Mouse (Mus musculus) thymus, postnatal 14 days (tissue): Measurements from ENCODE around the gene Phc2.

Source experiments
- DNase-seq: peaks from one replicate; pipeline ENCODE4 v3.0.0; 2021

The Phc2 gene

GRCm38 (mm10) chr4:128748309-128748708, 93.8 kb downstream of the Phc2 start:
- no peak for DNase-seq

DNA sequence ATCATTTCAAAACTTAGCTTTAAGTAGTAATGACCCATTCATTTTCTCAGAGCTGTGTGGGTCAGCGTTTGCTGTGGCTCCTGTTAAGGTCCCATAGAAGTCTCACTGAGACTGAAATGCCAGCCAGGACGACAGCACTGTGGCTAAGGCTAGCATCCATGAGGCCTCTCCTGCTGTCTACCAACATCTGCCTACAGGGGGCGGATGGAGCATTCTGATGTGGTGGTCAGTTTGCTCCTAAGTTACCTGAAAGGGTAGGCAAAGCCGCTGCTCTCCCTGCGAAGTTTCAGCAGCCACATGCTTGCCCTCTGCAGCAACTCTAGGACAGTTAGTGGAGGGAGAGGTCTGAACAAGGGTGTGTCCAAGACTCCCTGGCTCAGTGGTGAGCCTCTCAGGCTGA, 96.5 kb downstream of the Phc2 start:
- no peak for DNase-seq

DNA sequence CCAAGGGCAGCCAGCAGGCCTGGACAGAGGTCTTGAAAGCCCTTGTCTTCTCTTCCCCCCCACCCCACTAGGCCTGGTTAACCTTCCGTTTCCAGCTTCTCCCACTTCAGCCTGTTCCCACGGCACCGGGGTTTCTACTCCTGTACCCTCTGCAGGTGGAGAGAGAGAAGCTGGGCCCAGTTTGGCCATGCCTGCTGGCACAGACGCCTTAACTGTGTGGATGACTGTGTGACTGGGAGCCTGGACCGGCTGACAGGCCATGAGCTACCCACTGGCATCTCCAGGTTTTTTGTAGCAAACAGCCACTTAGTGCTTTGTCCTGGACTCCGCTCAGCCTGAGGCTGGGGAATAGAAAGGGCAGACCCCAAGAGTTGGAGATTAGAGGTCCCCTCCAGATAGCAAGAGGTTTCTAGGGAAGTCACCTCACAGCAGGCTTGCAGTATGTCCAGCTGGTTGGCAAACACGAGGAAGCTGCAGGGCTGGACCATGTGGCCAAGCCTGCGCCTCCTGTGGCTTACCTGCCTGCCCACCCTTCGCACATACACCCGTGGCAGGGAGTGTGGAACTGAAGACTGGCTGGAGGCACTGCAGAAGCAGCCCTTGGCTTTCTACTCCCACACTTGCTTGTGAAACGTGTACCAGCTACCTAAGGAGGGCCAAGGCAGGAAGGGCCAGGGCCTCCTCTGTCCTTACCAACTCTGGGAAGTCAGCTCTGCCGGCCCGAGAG, 97.7 kb downstream of the Phc2 start:
- no peak for DNase-seq

- DNase-seq: no peak
These were observed 99.1 kb downstream of the Phc2 start for GRCm38 (mm10) chr4:128753571-128753970.

DNA sequence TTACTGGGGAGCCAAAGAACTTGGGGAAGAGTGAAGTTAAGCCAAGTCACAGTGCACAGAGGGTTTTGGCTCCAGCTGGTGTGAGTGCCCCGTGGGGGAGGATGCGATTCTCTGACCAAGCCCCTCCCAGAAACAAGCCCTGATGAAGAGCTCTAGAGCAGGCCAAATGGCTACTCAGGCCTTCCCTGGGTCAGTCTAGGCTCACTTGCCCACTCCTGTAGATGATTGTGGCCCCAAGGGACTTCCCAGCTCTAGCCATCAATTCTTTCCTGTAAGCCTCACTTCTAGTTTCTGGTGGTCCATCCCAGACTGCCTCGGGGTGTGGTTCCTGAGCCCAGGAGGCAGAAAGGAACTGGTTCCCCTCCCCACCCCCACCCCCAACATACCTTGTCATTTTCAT, 100.6 kb downstream of the Phc2 start, which contains the start of gene A3galt2:
A3galt2 (plus strand) TSS at position 301 of the 400 bp plus-strand sequence.
- DNase-seq: no peak

- DNase-seq: no peak
These were observed 101.4 kb downstream of the Phc2 start for GRCm38 (mm10) chr4:128755900-128756299.

GRCm38 (mm10) chr4:128759214-128759613, 104.7 kb downstream of the Phc2 start:
- DNase-seq: no peak

GRCm38 (mm10) chr4:128760029-128760428, 105.5 kb downstream of the Phc2 start:
- no peak for DNase-seq

DNA sequence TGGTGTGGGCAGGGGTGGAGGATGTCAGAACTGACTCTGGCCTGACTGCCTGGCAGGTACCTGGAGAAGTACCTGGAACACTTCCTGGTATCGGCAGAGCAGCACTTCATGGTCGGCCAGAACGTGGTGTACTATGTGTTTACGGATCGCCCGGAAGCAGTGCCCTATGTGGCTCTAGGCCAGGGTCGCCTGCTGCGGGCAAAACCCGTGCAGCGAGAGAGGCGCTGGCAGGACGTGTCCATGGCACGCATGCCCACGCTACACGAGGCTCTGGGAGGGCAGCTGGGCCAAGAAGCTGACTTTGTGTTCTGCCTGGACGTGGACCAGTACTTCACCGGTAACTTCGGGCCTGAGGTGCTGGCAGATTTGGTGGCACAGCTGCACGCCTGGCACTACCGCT, 112.4 kb downstream of the Phc2 start:
- DNase-seq: no peak

DNA sequence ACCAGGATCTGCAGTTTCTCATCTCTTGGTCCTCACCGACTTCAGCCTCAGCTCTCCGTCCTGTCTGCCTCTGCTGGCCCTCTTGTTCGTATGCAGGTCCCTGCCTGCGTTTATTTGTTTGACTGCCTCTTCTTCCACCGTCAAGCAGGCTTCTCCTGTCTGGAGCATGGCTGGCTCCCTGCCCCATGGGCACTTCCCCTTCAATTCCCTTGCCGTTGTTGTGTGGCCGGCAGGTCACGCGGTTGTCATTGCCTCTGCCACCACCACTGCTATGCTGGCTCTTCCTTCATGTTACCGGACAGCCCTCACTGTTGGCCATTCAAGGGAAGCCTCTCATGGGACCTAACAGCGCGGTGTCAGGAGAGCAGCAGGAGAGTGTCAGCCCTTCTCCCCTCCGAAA, 113.6 kb downstream of the Phc2 start:
- DNase-seq: no peak

DNA sequence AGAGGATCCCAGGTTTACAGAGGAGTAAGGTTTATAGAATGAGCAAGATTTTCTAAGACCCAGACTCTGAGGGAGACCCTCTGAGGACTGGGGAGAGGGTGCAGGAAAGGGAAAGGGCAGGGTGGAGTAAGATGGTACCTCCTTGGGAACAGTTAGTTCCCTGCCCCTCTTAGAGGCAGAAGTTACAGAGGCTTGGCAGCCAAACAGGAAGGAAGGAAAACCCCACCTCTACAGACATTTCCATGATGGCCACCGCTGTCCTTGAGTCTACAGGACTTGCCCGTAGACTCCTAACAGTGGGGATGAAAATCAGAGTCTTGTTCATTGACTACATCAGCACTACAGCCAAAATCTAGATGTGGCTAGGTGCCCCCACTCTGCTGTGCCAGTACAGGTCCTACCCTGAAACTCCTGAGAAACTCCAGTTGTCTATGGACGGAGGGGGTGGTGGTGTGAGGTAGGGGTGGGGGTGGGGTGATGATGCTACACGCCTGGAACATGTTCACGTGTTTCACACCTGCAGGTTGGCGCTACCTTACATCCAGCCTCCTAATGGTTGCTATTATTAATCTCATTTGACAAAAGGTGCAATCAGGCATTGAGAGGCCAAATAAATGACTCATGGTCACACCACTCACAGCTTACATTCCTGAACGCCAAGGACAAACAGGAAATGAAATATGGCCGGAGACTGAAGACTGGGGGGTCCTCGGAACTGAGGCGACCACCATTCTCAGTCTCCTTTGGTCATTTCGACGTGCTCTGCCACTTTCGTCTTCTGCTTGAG, 115.3 kb downstream of the Phc2 start:
- no peak for DNase-seq

- DNase-seq: no peak
These were observed 116.2 kb downstream of the Phc2 start for GRCm38 (mm10) chr4:128770698-128771097.

GRCm38 (mm10) chr4:128773820-128774219, 119.3 kb downstream of the Phc2 start:
- no peak for DNase-seq

GRCm38 (mm10) chr4:128774467-128774866, 120.0 kb downstream of the Phc2 start:
- peak; percentile 63 for DNase-seq

DNA sequence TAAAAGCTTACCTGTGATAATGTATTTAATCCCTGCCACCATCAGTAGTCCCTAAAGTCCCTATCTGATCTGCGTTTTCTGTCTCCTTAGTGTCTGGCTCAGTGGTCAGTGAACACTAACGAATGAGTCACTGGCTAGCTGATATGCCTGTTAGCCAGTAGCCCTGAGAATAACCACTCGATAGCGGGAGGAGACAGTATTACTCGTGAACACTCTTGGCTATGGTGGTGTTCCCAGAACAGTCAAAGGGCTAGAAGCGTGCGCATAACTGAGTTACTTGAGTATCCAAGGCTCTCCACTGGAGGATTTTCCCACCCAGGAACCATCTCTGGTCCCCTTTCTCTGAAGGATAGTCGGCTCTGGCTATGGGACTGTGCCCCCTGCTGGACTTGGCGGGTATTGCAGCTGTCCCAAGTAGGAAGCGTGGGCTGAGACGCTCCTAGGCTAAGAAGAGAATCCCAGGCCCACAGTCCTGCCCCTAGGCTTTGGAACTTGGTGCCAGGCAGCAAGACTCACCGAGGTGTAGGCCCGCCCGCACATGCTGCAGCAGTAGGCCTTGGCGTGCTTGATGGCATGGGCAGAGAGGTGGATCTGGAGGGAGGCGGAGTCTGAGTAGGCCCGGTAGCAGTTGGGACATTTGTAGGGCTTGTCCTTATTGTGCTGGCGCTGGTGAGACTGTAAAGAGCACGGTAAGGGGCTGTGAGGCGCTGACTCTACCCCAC, 122.2 kb downstream of the Phc2 start:
- peak; percentile 76 for DNase-seq

- DNase-seq: no peak
These were observed 123.1 kb downstream of the Phc2 start for GRCm38 (mm10) chr4:128777593-128777992.

DNA sequence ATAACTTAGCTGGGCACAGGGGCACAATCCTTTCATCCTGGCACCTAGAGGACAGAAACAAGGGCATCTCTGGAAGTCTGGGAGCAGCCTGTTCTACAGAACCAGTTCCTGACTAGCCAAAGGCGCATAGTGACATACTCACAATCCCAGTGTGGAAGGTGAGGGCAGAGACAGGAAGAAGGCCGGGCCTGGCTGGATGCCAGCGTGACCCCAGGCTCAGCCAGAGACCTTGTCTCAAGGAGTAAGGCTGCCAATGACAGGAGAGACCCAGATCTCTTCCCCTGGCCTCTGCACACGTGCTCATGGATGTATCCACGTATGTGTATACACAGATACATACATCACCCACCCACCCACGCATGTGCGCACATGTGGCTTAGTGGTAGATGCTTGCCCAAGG, 127.5 kb downstream of the Phc2 start:
- DNase-seq: no peak

DNA sequence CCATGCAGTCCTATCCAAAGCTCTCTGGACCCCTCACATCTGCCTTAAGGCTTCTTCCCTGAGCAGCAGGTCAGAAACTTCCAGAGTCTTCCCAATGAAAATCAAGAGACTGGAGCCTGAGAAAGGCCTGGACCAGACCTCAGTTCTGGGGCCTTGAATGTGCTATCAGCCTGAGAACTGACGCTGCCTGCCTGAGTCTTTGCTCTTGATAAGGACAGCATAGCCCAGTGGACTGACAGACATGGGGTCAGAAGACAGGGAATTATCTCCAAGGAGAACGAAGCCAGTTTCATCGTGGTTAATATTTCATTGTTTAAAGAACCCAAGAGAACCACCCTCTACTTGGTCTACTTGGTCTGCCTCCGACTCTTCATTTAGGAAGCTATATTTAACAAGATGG, 128.1 kb downstream of the Phc2 start:
- no peak for DNase-seq

GRCm38 (mm10) chr4:128784950-128785631, 130.6 kb downstream of the Phc2 start:
- no peak for DNase-seq

DNA sequence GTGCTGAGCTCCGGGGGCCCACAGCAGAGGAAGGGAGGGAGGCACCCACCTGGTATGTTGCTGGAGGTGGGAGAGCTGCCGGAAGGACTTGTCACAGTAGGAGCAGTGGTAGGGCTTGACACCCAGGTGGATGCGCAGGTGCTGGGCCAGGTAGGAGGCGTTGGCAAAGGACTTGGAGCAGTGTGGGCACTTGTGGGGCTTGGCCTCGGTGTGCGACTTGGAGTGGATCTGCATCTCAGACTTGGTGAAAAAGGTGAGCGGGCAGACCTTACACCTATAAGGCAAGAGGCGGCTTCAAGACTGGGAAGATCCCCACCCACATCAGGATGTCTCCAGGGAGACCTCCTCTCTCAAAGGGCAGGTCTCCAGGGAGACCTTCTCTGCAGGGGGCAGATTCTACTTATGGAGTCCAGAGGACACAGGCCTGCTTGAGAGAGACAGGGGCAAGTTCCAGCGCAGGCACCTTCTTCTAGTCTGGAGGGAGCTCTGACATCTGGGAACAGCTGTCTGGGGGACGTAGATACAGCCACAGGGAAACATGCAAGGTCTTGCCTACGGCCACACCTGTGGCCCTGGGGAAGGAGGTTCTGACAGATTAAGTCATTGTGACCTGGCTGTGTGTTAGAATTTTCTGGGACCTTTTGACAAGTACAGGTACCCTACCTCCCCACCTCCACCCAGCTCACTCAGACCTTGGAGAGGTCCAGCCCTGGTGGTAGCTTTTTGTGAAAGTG, 131.6 kb downstream of the Phc2 start:
- no peak for DNase-seq

GRCm38 (mm10) chr4:128787023-128787939, 132.8 kb downstream of the Phc2 start:
- DNase-seq: no peak
